Mouse (Mus musculus): ENCODE data around the gene Kctd21. TPM values are rescaled to one million over a fixed set of nuclear protein-coding genes. Genes with fewer than 3 reads are reported as not detected.
A peak's percentile ranks its signal among the peaks of the same experiment; 100 is the strongest.

The Kctd21 gene
- total and polyA plus RNA-seq, 2 experiments from 2014 or later = 3.1 to 6.1 TPM

DNA sequence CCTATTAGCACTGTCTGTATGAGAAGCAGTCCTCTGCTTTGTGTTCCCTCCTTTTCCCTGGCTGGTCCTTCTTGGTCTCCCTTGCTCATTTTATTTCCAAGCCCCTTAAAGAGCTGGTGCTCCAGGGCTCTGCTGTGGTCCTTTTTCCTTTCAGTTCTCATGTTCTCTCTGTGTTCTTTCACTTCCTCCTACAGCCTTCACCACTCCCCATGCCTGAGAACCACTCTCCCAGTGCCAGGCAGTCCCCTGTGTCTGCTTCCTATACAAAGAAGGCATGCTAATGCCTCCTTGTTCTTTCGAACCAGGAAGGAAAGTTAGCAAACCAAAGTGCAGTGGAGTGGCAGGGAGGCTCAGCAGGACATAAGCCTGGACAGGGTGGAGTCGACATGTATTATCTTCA lies 43.8 kb downstream of the Kctd21 start:
- no peak for TF ChIP-seq CTCF (IDR thresholded peaks at IDR 0.05)
- no peaks in the 10 kb centered on the region for H3K27me3 ChIP-seq (ENCODE audit: insufficient read depth, low read length)
- ATAC-seq (ENCODE audit: low FRiP score) = no peak
- 74% methylated on average over 2 of the region's 2 CpGs for WGBS
- H3K4me3 ChIP-seq (ENCODE audit: low read depth, low read length) = no peak overlapping the region
- H3K4me2 ChIP-seq (ENCODE audit: low read depth, low read length, poor library complexity, severe bottlenecking) = no peak overlapping the region
- no peaks in the 10 kb centered on the region for H3K9me3 ChIP-seq (ENCODE audit: low read length)
- peaks cover 10% of the 10 kb centered on the region; the same call in 1 of the 2 replicates for H3K36me3 ChIP-seq (ENCODE audit: insufficient read depth, low read length)
- H3K27ac ChIP-seq (ENCODE audit: low read depth, low read length) = no peak overlapping the region
- peaks cover 3% of the 10 kb centered on the region; the same call in 1 of the 2 replicates for H3K4me1 ChIP-seq (ENCODE audit: insufficient read depth, low read length)
- DNase-seq (ENCODE audit: low spot score) = no peak
- H3K9ac ChIP-seq (replicated peaks; ENCODE audit: low read length, poor library complexity, severe bottlenecking) = no peak overlapping the region

DNA sequence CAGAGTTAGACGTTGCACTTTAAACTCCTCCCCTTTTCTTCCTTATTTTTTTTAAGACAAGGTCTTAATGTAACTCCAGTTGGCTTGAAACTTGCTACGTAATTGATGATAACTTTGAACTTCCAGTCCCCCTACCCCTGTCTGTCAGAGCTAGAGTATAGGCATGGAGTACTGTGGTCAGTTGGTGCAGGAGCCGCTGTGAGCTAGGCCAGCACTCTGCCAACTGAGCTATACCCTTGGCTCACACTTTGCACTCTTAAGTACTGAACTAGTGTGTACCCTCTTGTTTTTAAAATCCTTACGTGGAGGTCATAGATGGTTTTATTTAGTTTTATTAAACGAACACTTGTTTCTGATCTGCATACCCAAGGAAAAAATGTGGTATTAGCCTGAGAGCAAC lies 47.2 kb downstream of the Kctd21 start:
- no peak overlapping the region for H3K4me2 ChIP-seq (ENCODE audit: low read depth, low read length, poor library complexity, severe bottlenecking)
- H3K4me1 ChIP-seq (ENCODE audit: insufficient read depth, low read length) = no peaks in the 10 kb centered on the region
- 95% methylated on average over 5 of the region's 5 CpGs for WGBS
- peaks cover 30% of the 10 kb centered on the region for H3K36me3 ChIP-seq (ENCODE audit: insufficient read depth, low read length)
- TF ChIP-seq CTCF (IDR thresholded peaks at IDR 0.05) = no peak
- no peak overlapping the region for H3K27ac ChIP-seq (ENCODE audit: low read depth, low read length)
- H3K27me3 ChIP-seq (ENCODE audit: insufficient read depth, low read length) = no peaks in the 10 kb centered on the region
- no peak overlapping the region for H3K9ac ChIP-seq (replicated peaks; ENCODE audit: low read length, poor library complexity, severe bottlenecking)
- no peak for ATAC-seq (ENCODE audit: low FRiP score)
- H3K9me3 ChIP-seq (ENCODE audit: low read length) = no peaks in the 10 kb centered on the region
- no peak for DNase-seq (ENCODE audit: low spot score)
- no peak overlapping the region for H3K4me3 ChIP-seq (ENCODE audit: low read depth, low read length)

DNA sequence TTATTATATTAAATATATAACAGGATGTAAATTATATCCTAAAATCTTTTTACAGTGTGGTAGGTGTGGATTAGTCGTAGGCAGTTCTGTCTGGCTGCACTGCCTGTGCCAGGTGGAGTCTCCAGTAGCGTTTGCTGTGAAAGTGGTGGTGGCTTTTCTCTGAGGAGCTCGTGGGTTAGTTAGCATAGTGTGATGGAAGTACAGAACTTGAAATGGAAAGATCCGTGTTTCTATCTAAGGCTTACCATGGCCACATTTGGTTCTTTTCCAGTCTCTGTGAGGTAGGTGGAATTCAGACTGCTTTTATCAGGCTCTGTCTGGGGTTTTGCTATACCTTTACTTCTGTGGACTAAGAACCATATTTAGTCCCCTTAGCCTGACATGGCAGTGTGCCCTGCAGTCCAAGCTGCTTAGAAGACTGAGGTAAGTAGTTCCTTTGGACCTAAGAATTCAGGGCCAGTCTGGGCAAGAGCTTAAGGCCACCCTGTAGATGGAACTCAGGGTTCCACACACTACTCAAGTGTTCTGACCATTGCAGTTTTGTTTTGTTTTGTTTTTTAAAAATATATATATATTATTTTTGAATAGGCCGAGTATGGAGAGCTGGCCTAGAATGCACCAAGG lies 48.5 kb downstream of the Kctd21 start:
- DNase-seq (ENCODE audit: low spot score) (no peak), ATAC-seq (ENCODE audit: low FRiP score) (no peak)
- H3K9ac ChIP-seq (replicated peaks; ENCODE audit: low read length, poor library complexity, severe bottlenecking) = no peak overlapping the region
- WGBS = 96% methylated on average over 5 of the region's 5 CpGs
- no peak overlapping the region for H3K27ac ChIP-seq (ENCODE audit: low read depth, low read length)
- no peaks in the 10 kb centered on the region for H3K27me3 ChIP-seq (ENCODE audit: insufficient read depth, low read length)
- H3K36me3 ChIP-seq (ENCODE audit: insufficient read depth, low read length) = peaks cover 37% of the 10 kb centered on the region
- TF ChIP-seq CTCF (IDR thresholded peaks at IDR 0.05) = no peak
- no peaks in the 10 kb centered on the region for H3K4me1 ChIP-seq (ENCODE audit: insufficient read depth, low read length)
- no peaks in the 10 kb centered on the region for H3K9me3 ChIP-seq (ENCODE audit: low read length)
- H3K4me3 ChIP-seq (ENCODE audit: low read depth, low read length) = no peak overlapping the region
- no peak overlapping the region for H3K4me2 ChIP-seq (ENCODE audit: low read depth, low read length, poor library complexity, severe bottlenecking)

DNA sequence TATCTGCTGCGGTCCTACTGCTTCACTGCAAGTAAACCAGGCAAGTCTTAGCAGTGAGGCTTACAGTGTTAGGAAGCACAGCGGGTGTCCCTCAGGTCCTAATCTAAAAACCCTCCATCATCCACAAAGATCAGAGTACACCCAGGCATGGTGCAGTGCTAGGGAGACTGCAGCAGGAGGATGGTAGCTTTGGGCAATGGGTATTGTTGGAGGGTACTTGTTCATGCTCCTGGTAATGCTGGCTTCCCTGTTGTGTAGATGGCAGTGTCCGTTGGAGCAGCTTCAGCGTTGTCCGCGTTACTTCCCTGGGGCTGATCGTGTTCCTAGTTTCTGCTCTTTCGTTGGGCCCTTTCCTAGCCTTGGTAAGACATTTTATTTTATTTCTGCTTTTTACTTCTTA lies 50.5 kb downstream of the Kctd21 start:
- Histone ChIP-seq H3K4me3 (ENCODE audit: low read depth, low read length) (no peak overlapping the region), H3K9me3 (ENCODE audit: low read length) (no peaks in the 10 kb centered on the region), H3K4me1 (ENCODE audit: insufficient read depth, low read length) (no peaks in the 10 kb centered on the region), H3K9ac (replicated peaks; ENCODE audit: low read length, poor library complexity, severe bottlenecking) (no peak overlapping the region), H3K4me2 (ENCODE audit: low read depth, low read length, poor library complexity, severe bottlenecking) (no peak overlapping the region), H3K27me3 (ENCODE audit: insufficient read depth, low read length) (no peaks in the 10 kb centered on the region), H3K36me3 (ENCODE audit: insufficient read depth, low read length) (peaks cover 41% of the 10 kb centered on the region), H3K27ac (ENCODE audit: low read depth, low read length) (no peak overlapping the region)
- DNase-seq (ENCODE audit: low spot score) = no peak
- WGBS = 97% methylated on average over 8 of the region's 8 CpGs
- ATAC-seq (ENCODE audit: low FRiP score) = no peak
- no peak for TF ChIP-seq CTCF (IDR thresholded peaks at IDR 0.05)

DNA sequence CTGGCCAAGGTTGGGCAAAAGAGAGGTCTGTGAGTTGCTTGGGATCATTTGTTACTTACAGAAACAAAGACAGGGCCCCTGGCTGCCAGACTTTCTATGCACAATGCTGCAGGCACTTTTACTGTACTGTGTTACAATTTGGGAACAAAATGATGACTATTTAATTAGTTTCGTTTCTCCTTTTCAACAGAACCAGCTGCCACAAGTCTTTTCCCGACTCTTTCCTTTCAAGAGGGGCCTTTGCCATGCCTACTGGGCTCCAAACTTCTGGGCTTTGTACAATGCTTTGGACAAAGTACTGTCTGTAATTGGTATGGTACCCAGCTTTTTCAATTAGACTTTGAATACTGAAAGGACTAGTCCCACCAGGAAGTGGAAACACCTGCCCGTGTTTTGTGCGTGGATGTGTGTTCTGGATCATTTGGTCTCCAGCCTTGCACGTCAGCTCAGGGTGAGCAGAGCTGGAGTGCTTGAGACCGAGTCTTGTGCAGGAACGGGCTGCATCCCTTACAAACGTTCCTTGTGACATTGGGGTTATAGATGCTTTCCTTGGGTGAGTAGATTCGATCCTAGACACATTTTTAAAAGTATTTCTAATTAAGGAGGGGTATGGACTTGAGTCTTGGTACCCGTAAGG lies 51.5 kb downstream of the Kctd21 start:
- TF ChIP-seq CTCF (IDR thresholded peaks at IDR 0.05) = no peak
- no peaks in the 10 kb centered on the region for H3K9me3 ChIP-seq (ENCODE audit: low read length)
- no peaks in the 10 kb centered on the region for H3K4me1 ChIP-seq (ENCODE audit: insufficient read depth, low read length)
- H3K4me2 ChIP-seq (ENCODE audit: low read depth, low read length, poor library complexity, severe bottlenecking) = no peak overlapping the region
- H3K27me3 ChIP-seq (ENCODE audit: insufficient read depth, low read length) = no peaks in the 10 kb centered on the region
- 87% methylated on average over 10 of the region's 10 CpGs for WGBS
- no peak overlapping the region for H3K27ac ChIP-seq (ENCODE audit: low read depth, low read length)
- no peak for ATAC-seq (ENCODE audit: low FRiP score)
- peaks cover 38% of the 10 kb centered on the region for H3K36me3 ChIP-seq (ENCODE audit: insufficient read depth, low read length)
- H3K4me3 ChIP-seq (ENCODE audit: low read depth, low read length) = no peak overlapping the region
- no peak overlapping the region for H3K9ac ChIP-seq (replicated peaks; ENCODE audit: low read length, poor library complexity, severe bottlenecking)
- no peak for DNase-seq (ENCODE audit: low spot score)

DNA sequence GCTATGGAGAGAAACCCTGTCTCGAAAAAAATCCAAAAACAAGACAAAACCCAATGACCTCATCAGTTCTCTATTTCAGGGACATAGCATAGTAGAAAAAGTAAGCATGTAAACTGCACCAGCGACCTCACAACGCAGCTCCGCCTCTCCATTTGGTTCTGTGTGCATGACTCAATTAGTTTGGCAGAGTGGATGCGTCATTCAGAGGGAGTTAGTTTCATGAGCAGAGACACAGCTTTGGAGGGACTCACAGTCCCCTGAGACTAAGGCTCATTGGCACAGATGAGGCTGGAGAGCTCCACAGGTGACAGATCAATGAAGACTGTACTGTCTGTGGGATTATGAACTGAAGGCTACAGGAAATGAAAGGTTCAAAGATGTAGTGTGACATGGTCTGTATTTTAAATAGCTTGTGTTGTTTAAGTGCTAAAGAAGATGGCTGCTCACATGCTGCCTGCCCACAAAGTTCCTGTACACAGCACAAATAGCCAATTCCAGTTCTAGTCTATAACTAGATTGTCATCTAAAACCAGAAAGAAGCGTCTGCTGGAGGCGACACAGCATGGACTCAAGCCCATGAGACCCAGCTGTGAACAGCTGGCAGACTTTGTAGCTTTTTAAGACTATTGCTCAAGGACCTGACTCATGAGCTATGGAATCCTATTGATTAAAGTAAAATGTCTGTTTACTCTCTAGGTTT lies 54.1 kb downstream of the Kctd21 start:
- no peak for TF ChIP-seq CTCF (IDR thresholded peaks at IDR 0.05)
- Histone ChIP-seq H3K27ac (ENCODE audit: low read depth, low read length) (no peak overlapping the region), H3K4me3 (ENCODE audit: low read depth, low read length) (no peak overlapping the region), H3K9ac (replicated peaks; ENCODE audit: low read length, poor library complexity, severe bottlenecking) (no peak overlapping the region), H3K27me3 (ENCODE audit: insufficient read depth, low read length) (no peaks in the 10 kb centered on the region), H3K9me3 (ENCODE audit: low read length) (no peaks in the 10 kb centered on the region), H3K4me2 (ENCODE audit: low read depth, low read length, poor library complexity, severe bottlenecking) (no peak overlapping the region), H3K36me3 (ENCODE audit: insufficient read depth, low read length) (peaks cover 35% of the 10 kb centered on the region), H3K4me1 (ENCODE audit: insufficient read depth, low read length) (no peaks in the 10 kb centered on the region)
- no peak for ATAC-seq (ENCODE audit: low FRiP score)
- DNase-seq (ENCODE audit: low spot score) = peak; percentile 5
- whole genome bisulfite sequencing = 87% methylated on average over 7 of the region's 7 CpGs
